Mouse (Mus musculus): ENCODE results near the gene Car5a.

GRCm38 (mm10) chr8:121950749-121951655 is 6.3 kb upstream of the Car5a start:
- TF ChIP-seq GATA1 (IDR thresholded peaks at IDR 0.05; ENCODE audit: low read length), result no peak
- TF ChIP-seq TAL1 (IDR thresholded peaks at IDR 0.05; ENCODE audit: low read length), result no peak

All from erythroblast, embryonic 14.5 days (primary cell).